Mouse (Mus musculus) midbrain, embryonic 14.5 days (tissue): Measurements from ENCODE around the gene Lgmn. TPM values are rescaled to one million over a fixed set of nuclear protein-coding genes. Genes with fewer than 3 reads are reported as not detected.
A peak's percentile ranks its signal among the peaks of the same experiment; 100 is the strongest.

ENCODE experiments used
- ATAC-seq: fragments of 200-750 bp; cut with Nextera tagmentation; 2 replicates; pipeline ENCODE4 v1.8.0; 2017; ENCODE audit warnings: moderate number of reproducible peaks, moderate library complexity; ENCODE audit not compliant: low FRiP score, low TSS enrichment
- DNase-seq: peaks from one replicate; pipeline ENCODE4 v3.0.0-alpha.2; 2015
- H3K27ac ChIP-seq: fragments of 300-500 bp; sonication (generic); replicated peaks from 2 replicates; pipeline ENCODE4 v1.5.1; 2014; ENCODE audit warnings: mild to moderate bottlenecking, low read depth, low read length, moderate library complexity
- H3K27me3 ChIP-seq: fragments of 300-500 bp; sonication (generic); 2 replicates; pipeline ENCODE4 v1.6.1; 2014; ENCODE audit warnings: low read length, control low read depth, mixed read lengths; ENCODE audit not compliant: control insufficient read depth, insufficient read depth
- H3K36me3 ChIP-seq: fragments of 300-500 bp; sonication (generic); 2 replicates; pipeline ENCODE4 v1.6.1; 2014; ENCODE audit warnings: low read length, control low read depth; ENCODE audit not compliant: control insufficient read depth, insufficient read depth
- H3K4me1 ChIP-seq: fragments of 300-500 bp; sonication (generic); 2 replicates; pipeline ENCODE4 v1.6.1; 2014; ENCODE audit warnings: mild to moderate bottlenecking, antibody characterized with exemption, low read length, control low read depth; ENCODE audit not compliant: control insufficient read depth, insufficient read depth
- H3K4me2 ChIP-seq: fragments of 300-500 bp; sonication (generic); 2 replicates; pipeline ENCODE4 v1.6.1; 2014; ENCODE audit warnings: mild to moderate bottlenecking, low read length, moderate library complexity
- H3K4me3 ChIP-seq: fragments of 300-500 bp; sonication (generic); replicated peaks from 2 replicates; pipeline ENCODE4 v1.5.1; 2014; ENCODE audit warnings: low read depth, low read length
- H3K9ac ChIP-seq: fragments of 300-500 bp; sonication (generic); replicated peaks from 2 replicates; pipeline ENCODE4 v1.6.1; 2014; ENCODE audit warnings: mild to moderate bottlenecking, low read length, moderate library complexity
- H3K9me3 ChIP-seq: fragments of 300-500 bp; sonication (generic); 2 replicates; pipeline ENCODE4 v1.6.1; 2016; ENCODE audit warnings: low read length, control low read depth, mixed read lengths; ENCODE audit not compliant: control insufficient read depth
- WGBS: fragments of 180-500 bp; shearing (Covaris S2); extraction: QIAGEN DNeasy Blood & Tissue Kit; methylation state at CpG from one replicate; pipeline ENCODE4 v1.1.7; 2014; 5-methylcytosine and 5-hydroxymethylcytosine counted together
- polyA plus RNA-seq: library from polyadenylated mRNA; unstranded; fragments of >200 nt; fragmentation: Nextera tagmentation; extraction: Ambion mirVana; gene quantifications from 2 replicates; pipeline ENCODE4 v1.2.1, GENCODE M21; 2014

The Lgmn gene
- polyA plus RNA-seq, 1 experiment from 2014 or later: 81.5 TPM

DNA sequence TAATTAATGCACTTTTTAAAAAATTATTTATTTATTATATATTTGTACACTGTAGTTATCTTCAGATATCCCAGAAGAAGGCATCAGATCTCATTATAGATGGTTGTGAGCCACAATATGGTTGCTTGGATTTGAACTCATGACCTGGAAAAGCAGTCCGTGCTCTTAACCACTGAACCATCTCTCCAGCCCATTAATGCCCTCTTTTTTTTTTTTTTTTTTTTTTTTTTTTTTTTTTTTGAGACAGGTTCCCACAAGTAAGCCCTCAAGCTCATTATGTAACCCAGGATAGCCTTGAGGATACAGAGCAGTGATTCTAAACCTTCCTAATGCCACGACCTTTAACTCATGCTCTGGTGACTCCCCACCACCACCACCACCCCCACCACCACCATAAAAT, 48.5 kb downstream of the Lgmn start:
- Histone ChIP-seq H3K4me3 (no peak overlapping the region), H3K4me1 (0 out of 2 replicates have a peak, but pooled peaks cover 1% of the 10 kb centered on the region), H3K27ac (no peak overlapping the region), H3K9ac (no peak overlapping the region), H3K27me3 (0 out of 2 replicates have a peak, but pooled peaks cover 3% of the 10 kb centered on the region), H3K9me3 (no peaks in the 10 kb centered on the region), H3K36me3 (peaks cover 7% of the 10 kb centered on the region), H3K4me2 (no peak overlapping the region)
- WGBS: 80% methylated on average over 2 of the region's 2 CpGs
- ATAC-seq (no peak), DNase-seq (no peak)

DNA sequence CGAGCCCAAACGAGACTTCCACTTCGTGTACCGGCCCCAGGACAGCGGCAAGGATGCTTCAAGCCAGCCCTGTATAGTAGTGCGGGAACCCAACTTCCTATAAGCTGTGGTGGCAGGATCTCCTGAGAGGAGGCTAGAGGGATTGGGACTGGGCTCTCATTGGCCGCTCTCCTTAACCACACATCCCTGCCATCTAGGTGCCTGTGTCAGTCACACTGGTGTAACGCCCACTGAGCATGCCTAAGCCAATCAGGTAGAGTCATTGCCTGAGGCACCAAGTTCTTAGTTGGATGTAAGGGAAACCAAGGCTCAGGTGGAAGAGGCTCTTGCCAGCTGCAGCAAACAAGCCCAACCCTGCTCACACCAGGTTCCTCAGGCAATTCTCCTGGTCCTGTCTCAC, 49.6 kb downstream of the Lgmn start:
- H3K4me2 ChIP-seq: no peak overlapping the region
- 27% methylated on average over 8 of the region's 8 CpGs for WGBS
- 0 out of 2 replicates have a peak, but pooled peaks have one; percentile 35 for ATAC-seq

DNA sequence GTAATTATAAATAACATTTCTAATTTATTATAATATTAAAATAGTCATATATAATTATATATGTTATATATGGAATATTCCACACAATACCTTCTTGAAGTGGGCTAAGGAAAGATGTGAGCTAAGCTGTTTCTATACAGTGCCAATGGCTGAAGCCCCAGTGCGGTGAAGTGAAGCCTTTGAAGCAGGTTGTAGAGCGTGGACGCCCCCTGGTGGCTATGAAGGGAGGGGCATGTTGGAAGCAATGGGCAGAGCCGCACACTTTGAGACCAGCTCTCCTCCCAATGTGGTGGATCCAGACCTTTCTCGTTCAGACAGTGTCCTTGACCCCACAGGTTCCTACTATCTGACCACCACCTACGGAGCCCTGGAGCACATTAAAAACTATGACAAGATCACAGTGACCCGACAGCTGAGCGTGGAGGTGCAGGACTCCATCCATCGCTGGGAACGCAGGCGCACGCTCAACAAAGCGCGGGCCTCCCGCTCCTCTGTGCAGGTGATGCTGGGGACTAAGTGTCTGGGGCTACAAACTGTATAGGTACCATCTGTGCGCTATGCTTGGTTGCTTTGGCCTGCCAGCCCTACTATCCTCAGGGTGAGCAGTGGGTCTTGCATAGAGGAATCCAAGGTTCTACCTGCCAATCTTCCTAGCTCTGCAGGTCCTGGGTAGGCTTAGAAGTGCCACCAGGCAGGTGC, 52.2 kb downstream of the Lgmn start:
- H3K36me3 ChIP-seq: no peaks in the 10 kb centered on the region
- H3K27ac ChIP-seq: no peak overlapping the region
- H3K27me3 ChIP-seq: no peaks in the 10 kb centered on the region
- DNase-seq (peak; percentile 92), ATAC-seq (peak; percentile 65)
- H3K9me3 ChIP-seq: no peaks in the 10 kb centered on the region
- H3K4me3 ChIP-seq: no peak overlapping the region
- H3K4me2 ChIP-seq: no peak overlapping the region
- H3K9ac ChIP-seq: no peak overlapping the region
- H3K4me1 ChIP-seq: no peaks in the 10 kb centered on the region
- WGBS: 50% methylated on average over 16 of the region's 16 CpGs

More for the DNA sequence above, 49.6 kb downstream of the Lgmn start:
- no peak for DNase-seq
- H3K27me3 ChIP-seq: 0 out of 2 replicates have a peak, but pooled peaks cover under 1% of the 10 kb centered on the region
- H3K9ac ChIP-seq: no peak overlapping the region
- no peaks in the 10 kb centered on the region for H3K4me1 ChIP-seq
- peaks cover 5% of the 10 kb centered on the region for H3K36me3 ChIP-seq
- H3K27ac ChIP-seq: no peak overlapping the region
- no peak overlapping the region for H3K4me3 ChIP-seq
- H3K9me3 ChIP-seq: no peaks in the 10 kb centered on the region

DNA sequence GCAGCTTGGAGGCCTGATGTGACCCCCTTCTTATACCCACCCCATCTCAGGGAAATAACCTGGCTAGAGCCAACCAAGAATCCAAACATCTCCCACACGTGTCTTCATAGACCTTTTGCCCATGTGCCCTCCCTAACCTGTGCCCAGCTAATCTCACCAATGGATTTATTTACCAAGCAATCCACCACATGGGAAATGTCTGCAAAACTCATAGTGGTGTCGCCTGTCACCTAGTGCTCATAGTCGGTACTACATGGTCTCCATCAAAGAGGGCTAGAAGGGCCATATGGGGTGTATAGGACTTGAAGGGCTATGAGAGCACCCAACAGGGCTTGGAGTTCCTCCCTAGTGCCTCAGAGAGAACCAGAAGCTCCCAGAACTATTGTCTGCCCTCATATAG, 54.8 kb downstream of the Lgmn start:
- Histone ChIP-seq H3K4me1 (no peaks in the 10 kb centered on the region), H3K9me3 (no peaks in the 10 kb centered on the region), H3K4me2 (no peak overlapping the region), H3K9ac (no peak overlapping the region), H3K36me3 (no peaks in the 10 kb centered on the region), H3K4me3 (no peak overlapping the region), H3K27me3 (no peaks in the 10 kb centered on the region), H3K27ac (no peak overlapping the region)
- 33% methylated on average over 3 of the region's 3 CpGs for WGBS
- peak; percentile 81 for DNase-seq
- peak; percentile 31; the same call in 1 of the 2 replicates for ATAC-seq

DNA sequence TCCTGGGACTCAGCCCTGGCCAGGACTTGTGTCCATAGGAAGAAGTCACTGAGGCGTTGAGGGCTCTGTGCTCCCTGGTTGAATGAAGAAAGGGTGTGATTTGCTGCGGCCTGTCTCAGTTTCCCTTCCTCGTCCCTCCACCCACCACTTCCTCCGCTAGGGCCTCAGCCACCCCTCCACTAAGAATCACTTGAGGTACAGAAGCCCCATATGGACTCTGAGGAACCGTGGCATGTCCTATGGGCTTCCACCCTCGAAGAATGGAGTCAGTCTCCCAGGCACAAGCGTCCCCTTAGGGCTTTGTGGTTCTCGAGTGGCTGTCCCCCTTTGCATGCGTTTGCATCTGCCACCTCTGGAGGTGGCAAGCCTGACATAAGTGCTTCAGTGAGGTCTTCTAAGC, 56.3 kb downstream of the Lgmn start:
- Histone ChIP-seq H3K4me3 (no peak overlapping the region), H3K4me2 (no peak overlapping the region), H3K9ac (no peak overlapping the region), H3K36me3 (no peaks in the 10 kb centered on the region), H3K4me1 (no peaks in the 10 kb centered on the region), H3K27me3 (no peaks in the 10 kb centered on the region), H3K27ac (no peak overlapping the region), H3K9me3 (no peaks in the 10 kb centered on the region)
- DNase-seq (no peak), ATAC-seq (no peak)
- WGBS: 89% methylated on average over 9 of the region's 9 CpGs

DNA sequence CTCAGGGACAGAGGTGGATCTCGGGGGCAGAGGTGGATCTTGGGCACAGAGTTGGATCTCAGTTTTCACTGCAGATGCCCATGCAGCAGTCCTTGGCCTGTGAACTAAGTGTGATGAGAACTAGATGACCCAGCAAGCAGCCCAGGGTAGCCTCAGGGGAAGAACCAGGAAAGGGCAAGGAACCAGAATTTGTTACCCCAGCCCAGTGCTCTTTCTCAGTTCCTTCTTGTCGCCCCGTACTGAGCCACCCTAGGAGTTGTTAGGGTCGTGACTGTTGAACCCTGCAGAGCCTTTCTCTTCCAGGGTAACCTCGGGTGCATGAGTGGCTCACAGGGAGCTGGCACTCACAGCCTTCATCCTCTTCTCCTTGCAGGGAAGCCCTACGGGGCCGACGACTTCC, 57.4 kb downstream of the Lgmn start:
- Histone ChIP-seq H3K4me2 (no peak overlapping the region), H3K4me1 (no peaks in the 10 kb centered on the region), H3K4me3 (no peak overlapping the region), H3K9me3 (no peaks in the 10 kb centered on the region), H3K27me3 (no peaks in the 10 kb centered on the region), H3K9ac (no peak overlapping the region), H3K36me3 (no peaks in the 10 kb centered on the region), H3K27ac (no peak overlapping the region)
- no peak for ATAC-seq
- no peak for DNase-seq
- WGBS: 86% methylated on average over 8 of the region's 8 CpGs

DNA sequence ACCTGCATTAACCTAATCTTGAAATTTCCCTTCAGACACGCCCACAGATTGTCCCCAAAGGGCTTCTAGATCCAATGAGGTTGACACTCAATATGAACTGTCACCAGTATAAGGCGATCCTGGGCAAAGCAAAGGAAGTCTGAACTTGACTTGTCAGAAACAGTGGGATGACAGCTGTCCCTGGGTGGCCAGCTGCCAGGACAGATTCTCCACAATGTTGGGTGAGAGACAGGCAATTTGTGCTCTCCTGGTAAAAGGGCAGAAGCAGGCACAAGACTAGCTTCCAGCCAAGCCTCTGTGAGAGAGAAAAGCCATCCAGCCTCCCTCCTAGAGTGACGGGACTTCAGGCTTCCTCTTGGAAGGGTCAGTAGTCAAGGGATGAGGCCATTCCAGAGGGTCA, 67.3 kb downstream of the Lgmn start:
- DNase-seq (no peak), ATAC-seq (no peak)
- H3K9ac ChIP-seq: no peak overlapping the region
- H3K36me3 ChIP-seq: no peaks in the 10 kb centered on the region
- no peaks in the 10 kb centered on the region for H3K27me3 ChIP-seq
- no peak overlapping the region for H3K4me2 ChIP-seq
- 83% methylated on average over 3 of the region's 3 CpGs for WGBS
- H3K4me3 ChIP-seq: no peak overlapping the region
- no peaks in the 10 kb centered on the region for H3K9me3 ChIP-seq
- H3K27ac ChIP-seq: no peak overlapping the region
- H3K4me1 ChIP-seq: no peaks in the 10 kb centered on the region

DNA sequence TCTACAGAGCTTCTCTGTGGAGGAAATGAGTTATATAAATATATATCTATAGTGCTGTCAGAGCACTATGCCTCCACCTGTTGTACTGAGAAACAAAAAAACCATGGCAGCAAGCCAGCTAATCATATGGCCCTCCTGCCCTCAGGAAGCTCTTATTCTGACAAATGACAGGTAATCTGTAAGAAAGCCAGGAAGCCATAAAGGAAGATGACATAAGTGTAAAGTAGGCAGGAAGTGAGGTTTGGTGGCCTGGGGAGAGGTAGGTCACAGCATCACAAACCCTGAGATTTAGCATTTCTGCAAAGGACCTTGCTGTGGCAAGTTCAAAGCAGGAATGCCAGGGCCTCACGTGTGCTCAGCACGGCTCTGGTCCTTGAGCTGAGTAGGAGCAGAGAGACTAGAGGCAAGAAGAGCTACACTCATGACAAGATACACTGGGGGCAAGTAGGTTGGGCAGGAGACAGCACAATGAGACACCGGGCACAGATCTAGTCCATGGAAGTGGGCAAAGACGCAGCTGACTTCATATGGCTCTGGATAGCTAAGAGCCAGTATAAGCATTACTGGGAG, 68.6 kb downstream of the Lgmn start:
- H3K9ac ChIP-seq: no peak overlapping the region
- H3K9me3 ChIP-seq: no peaks in the 10 kb centered on the region
- ATAC-seq (no peak), DNase-seq (no peak)
- H3K4me1 ChIP-seq: no peaks in the 10 kb centered on the region
- H3K36me3 ChIP-seq: no peaks in the 10 kb centered on the region
- no peak overlapping the region for H3K4me2 ChIP-seq
- WGBS: 92% methylated on average over 4 of the region's 4 CpGs
- H3K27me3 ChIP-seq: no peaks in the 10 kb centered on the region
- H3K4me3 ChIP-seq: no peak overlapping the region
- no peak overlapping the region for H3K27ac ChIP-seq
